In the genomic region with DNA sequence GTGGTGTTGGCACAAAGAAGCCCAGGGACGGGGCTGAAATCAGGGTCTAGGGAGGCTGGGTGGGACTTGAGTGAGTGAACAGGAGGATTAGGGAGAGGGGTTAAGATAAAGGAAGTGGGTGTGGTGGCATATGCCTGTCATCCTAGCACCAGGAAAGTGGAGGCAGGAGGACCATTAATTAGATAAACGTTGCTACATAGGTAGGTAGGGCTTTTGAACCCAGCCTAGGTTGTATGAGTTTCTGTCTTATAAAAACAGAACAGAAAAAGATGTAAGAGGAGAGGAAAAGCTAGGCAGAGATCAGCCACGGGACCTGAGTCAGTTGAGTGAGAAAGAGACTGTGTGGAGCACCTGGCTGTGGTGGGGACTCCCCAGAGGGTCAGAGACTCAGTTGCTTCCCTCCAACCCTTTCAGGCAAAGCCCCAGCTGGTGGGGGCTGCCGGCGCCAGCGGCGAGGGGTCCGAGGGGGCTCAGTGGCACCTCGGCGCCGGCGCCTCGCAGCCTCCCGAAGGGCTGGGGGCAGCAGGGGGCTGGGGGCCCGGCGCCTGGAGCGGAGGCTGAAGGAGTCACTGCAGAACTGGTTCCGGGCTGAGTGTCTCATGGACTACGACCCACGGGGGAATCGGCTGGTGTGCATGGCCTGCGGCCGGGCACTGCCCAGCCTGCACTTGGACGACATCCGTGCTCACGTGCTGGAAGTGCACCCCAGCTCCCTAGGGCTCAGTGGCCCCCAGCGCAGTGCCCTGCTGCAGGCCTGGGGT, we compare ENCODE assay signal across 8 mouse cellular contexts. TPM values are rescaled to one million over a fixed set of nuclear protein-coding genes. Genes with fewer than 3 reads are reported as not detected.
DNase-seq lines count a peak whose midpoint lies in the region; ATAC-seq lines count a peak whose summit lies in the region.

No protein-coding gene starts in this region.

- peaks cover 68% of the 10 kb centered on the region for H3K4me1 ChIP-seq in limb, embryonic 12.5 days (replicated peaks)

- H3K9me3 ChIP-seq in limb, embryonic 12.5 days: no peaks in the 10 kb centered on the region

- peak overlapping the region; percentile 21 for H3K4me3 ChIP-seq in limb, embryonic 12.5 days (replicated peaks)

- 45% methylated on average over 27 of the region's 27 CpGs for WGBS in limb, embryonic 12.5 days

- H3K4me2 ChIP-seq in limb, embryonic 12.5 days: peak overlapping the region; percentile 52

- peaks cover 66% of the 10 kb centered on the region for H3K36me3 ChIP-seq in limb, embryonic 12.5 days

- H3K27me3 ChIP-seq in limb, embryonic 12.5 days: no peaks in the 10 kb centered on the region

- DNase-seq in cerebellum, adult 11-12 months: peak; percentile 47
- DNase-seq in cerebellum, adult 9-10 months: no peak
- peak; percentile 17 for DNase-seq in ovary, postnatal 36 days (ENCODE audit: low spot score)
- DNase-seq in ovary, postnatal 10 days (ENCODE audit: low spot score): no peak
- DNase-seq in testis, postnatal 10 days (ENCODE audit: low spot score): peak; percentile 49
- DNase-seq in ovary, adult 18-20 months (ENCODE audit: low spot score): no peak
- DNase-seq in right cerebral cortex, adult 18-20 months: no peak

- H3K27ac ChIP-seq in limb, embryonic 12.5 days: no peak overlapping the region; the same call in 1 of the 2 replicates

- ATAC-seq in limb, embryonic 12.5 days (ENCODE audit: insufficient number of reproducible peaks, insufficient read depth, low FRiP score, low TSS enrichment, low read depth): no peak

- H3K9ac ChIP-seq in limb, embryonic 12.5 days (replicated peaks): peak overlapping the region; percentile 59; the same call in 1 of the 2 replicates

RNA-seq across cellular contexts. Expression of gene 2700081O15Rik, which starts 3.6 kb away (rescaled TPM):
- 11.0 and 12.0 TPM in 2 replicates for polyA plus RNA-seq in limb, embryonic 12.5 days (2016; fragmentation: Nextera tagmentation; extraction: Ambion mirVana)

RNA-seq across cellular contexts. Expression of gene Spindoc, which starts 38.2 kb away (rescaled TPM):
- 41.2 and 45.1 TPM in 2 replicates for polyA plus RNA-seq in limb, embryonic 12.5 days (2016; fragmentation: Nextera tagmentation; extraction: Ambion mirVana)

Comparison
In these comparisons a context has a peak if more than half of its experiments do, and no peak if none do; other contexts are left out.
1. DNase-seq: peak in cerebellum, adult 11-12 months (single experiment), ovary, postnatal 36 days (single experiment) and testis, postnatal 10 days (single experiment); none in cerebellum, adult 9-10 months (single experiment), ovary, postnatal 10 days (single experiment), ovary, adult 18-20 months (single experiment) and right cerebral cortex, adult 18-20 months (single experiment).